Mouse (Mus musculus) megakaryocyte, embryonic 14.5 days (primary cell): ENCODE measurements around the gene S100a13.

ENCODE experiments used
- FLI1 ChIP-seq: IDR thresholded peaks from 2 replicates; pipeline ENCODE4 v1.6.1; 2012; ENCODE audit warnings: low read length, inconsistent platforms, mixed read lengths
- GATA1 ChIP-seq: IDR thresholded peaks from 3 replicates; pipeline ENCODE4 v1.6.1; 2012; ENCODE audit warnings: mixed read lengths, low read length, inconsistent platforms, borderline replicate concordance

GRCm38 (mm10) chr3:90509747-90510123 is 4.5 kb upstream of the S100a13 start:
- no peak for TF ChIP-seq GATA1
- no peak for TF ChIP-seq FLI1
